Mouse (Mus musculus): ENCODE measurements at regions not wholly inside any gene's neighbourhood (a gene's known extent, or its start where the extent isn't known, plus 50 kb on each side); places are given as distances from the start of the nearest gene placed in this dataset.
A peak's percentile ranks its signal among the peaks of the same experiment; 100 is the strongest.

DNA sequence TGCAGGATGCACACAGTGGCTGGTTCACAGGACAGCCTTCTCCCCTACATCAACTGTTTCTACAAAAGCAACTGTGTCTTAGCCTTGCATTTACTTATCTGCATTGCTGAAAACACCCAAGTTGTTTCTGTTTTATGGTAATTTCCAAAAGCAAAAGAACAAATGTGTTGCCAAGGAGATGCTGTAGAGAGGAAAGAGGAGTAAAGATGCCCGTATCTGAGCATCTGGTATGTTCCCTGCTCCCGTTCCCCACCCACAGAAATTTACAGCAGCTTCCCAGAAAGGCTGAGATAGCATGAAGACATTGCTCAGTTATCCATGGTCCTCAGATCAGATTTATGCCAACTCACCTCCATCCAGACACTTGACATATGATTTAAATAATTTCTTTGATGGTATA lies 104.5 kb upstream of the Npy2r start:
- Histone ChIP-seq H3K36me3 (ENCODE audit: control insufficient read depth, insufficient read depth) (no peaks in the 10 kb centered on the region), H3K4me1 (ENCODE audit: control insufficient read depth, insufficient read depth, low read length) (no peaks in the 10 kb centered on the region), H3K4me2 (ENCODE audit: low read depth, low read length) (no peak overlapping the region), H3K9me3 (replicated peaks; ENCODE audit: control insufficient read depth, low read length) (no peaks in the 10 kb centered on the region), H3K27me3 (ENCODE audit: control insufficient read depth, insufficient read depth, low read length) (no peaks in the 10 kb centered on the region), H3K9ac (ENCODE audit: low read length) (no peak overlapping the region), H3K4me3 (ENCODE audit: low read length) (no peak overlapping the region), H3K27ac (ENCODE audit: low read length) (no peak overlapping the region)
- no peak for ATAC-seq (replicated peaks; ENCODE audit: extremely low read depth, insufficient read depth, low FRiP score)
- 62% methylated on average over 2 of the region's 2 CpGs for WGBS

DNA sequence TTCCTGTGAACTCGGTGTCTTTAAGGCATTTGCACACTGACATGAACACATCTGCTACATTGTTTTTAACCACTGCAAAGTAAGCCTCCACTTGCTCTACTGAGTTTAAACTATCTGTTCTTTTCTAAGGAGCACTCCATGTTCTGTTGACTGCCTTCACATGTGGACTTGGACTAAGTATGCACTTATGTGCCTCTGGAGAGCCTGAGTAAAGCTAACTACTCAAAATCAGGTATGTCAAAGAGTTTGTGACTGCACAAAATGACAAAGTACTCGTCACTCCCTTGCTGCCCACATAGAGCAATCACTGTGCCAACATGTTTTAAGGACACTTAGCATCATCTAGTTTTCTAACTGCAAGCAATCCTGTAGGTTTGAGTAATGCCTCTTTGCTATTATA lies 92.2 kb upstream of the Npy2r start:
- ATAC-seq (replicated peaks; ENCODE audit: extremely low read depth, insufficient read depth, low FRiP score) = no peak
- H3K36me3 ChIP-seq (ENCODE audit: control insufficient read depth, insufficient read depth) = no peaks in the 10 kb centered on the region
- whole genome bisulfite sequencing = 77% methylated on average over 2 of the region's 2 CpGs

DNA sequence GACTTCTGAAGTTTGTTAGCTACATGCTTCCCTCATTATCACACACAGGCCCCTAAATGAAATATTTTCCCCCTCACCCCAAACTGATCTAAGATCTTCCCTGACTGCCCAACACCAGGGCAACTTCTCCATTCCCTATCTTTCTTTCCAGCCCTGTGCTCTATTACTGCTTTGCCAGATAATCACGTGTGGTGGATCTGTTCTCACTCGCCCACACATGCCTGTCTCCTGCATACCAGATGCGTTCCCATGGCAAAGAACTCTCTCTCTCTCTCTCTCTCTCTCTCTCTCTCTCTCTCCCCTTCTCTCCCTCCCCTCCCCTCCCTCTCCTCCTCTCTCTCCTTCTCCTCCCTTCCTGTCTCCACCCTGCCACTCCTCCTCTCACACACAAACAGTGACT lies 88.8 kb upstream of the Npy2r start:
- no peaks in the 10 kb centered on the region for H3K27me3 ChIP-seq (ENCODE audit: control insufficient read depth, insufficient read depth, low read length)
- ATAC-seq (replicated peaks; ENCODE audit: extremely low read depth, insufficient read depth, low FRiP score) = peak; percentile 85
- no peak overlapping the region for H3K9ac ChIP-seq (ENCODE audit: low read length)
- H3K27ac ChIP-seq (ENCODE audit: low read length) = no peak overlapping the region
- WGBS = 6% methylated on average over 3 of the region's 3 CpGs
- H3K4me1 ChIP-seq (ENCODE audit: control insufficient read depth, insufficient read depth, low read length) = no peaks in the 10 kb centered on the region; the same call in 1 of the 2 replicates
- H3K9me3 ChIP-seq (replicated peaks; ENCODE audit: control insufficient read depth, low read length) = no peaks in the 10 kb centered on the region
- no peaks in the 10 kb centered on the region for H3K36me3 ChIP-seq (ENCODE audit: control insufficient read depth, insufficient read depth)
- H3K4me2 ChIP-seq (ENCODE audit: low read depth, low read length) = no peak overlapping the region
- H3K4me3 ChIP-seq (ENCODE audit: low read length) = no peak overlapping the region

More for the DNA sequence above, 92.2 kb upstream of the Npy2r start:
- no peak overlapping the region for H3K9ac ChIP-seq (ENCODE audit: low read length)
- no peaks in the 10 kb centered on the region for H3K9me3 ChIP-seq (replicated peaks; ENCODE audit: control insufficient read depth, low read length)
- H3K27ac ChIP-seq (ENCODE audit: low read length) = no peak overlapping the region
- H3K27me3 ChIP-seq (ENCODE audit: control insufficient read depth, insufficient read depth, low read length) = no peaks in the 10 kb centered on the region
- H3K4me1 ChIP-seq (ENCODE audit: control insufficient read depth, insufficient read depth, low read length) = no peaks in the 10 kb centered on the region; the same call in 1 of the 2 replicates
- H3K4me3 ChIP-seq (ENCODE audit: low read length) = no peak overlapping the region
- H3K4me2 ChIP-seq (ENCODE audit: low read depth, low read length) = no peak overlapping the region

DNA sequence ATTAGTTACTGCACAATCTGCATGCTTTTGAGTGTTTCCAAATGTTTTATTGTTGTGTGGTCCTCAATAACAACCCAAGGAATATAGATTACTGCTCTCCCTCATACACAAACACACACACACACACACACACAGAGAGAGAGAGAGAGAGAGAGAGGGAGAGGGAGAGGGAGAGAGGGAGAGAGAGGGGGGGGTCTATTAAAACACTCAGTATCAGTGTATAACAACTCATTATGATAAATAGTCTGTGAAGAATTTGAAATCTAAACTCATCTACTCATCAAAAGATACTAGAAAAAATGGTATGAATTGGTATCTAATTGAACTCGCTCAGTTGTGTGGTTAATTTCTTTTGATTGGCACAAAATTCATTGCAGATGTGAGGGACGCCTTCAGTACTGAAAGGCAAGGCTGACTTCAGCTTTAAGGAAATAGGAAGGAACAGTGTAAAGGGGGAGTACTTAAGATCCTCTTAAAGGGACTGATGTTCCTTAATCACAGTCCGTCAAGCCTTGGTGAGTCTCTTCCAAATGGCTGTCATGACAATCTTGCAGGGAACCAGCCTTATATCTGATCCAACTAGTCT lies 72.6 kb upstream of the Npy2r start:
- H3K4me3 ChIP-seq (ENCODE audit: low read length) = no peak overlapping the region
- no peaks in the 10 kb centered on the region for H3K27me3 ChIP-seq (ENCODE audit: control insufficient read depth, insufficient read depth, low read length)
- H3K4me1 ChIP-seq (ENCODE audit: control insufficient read depth, insufficient read depth, low read length) = no peaks in the 10 kb centered on the region
- no peak for ATAC-seq (replicated peaks; ENCODE audit: extremely low read depth, insufficient read depth, low FRiP score)
- no peak overlapping the region for H3K9ac ChIP-seq (ENCODE audit: low read length)
- no peak overlapping the region for H3K4me2 ChIP-seq (ENCODE audit: low read depth, low read length)
- H3K27ac ChIP-seq (ENCODE audit: low read length) = no peak overlapping the region
- H3K36me3 ChIP-seq (ENCODE audit: control insufficient read depth, insufficient read depth) = no peaks in the 10 kb centered on the region
- WGBS = 70% methylated on average over 3 of the region's 3 CpGs
- no peaks in the 10 kb centered on the region for H3K9me3 ChIP-seq (replicated peaks; ENCODE audit: control insufficient read depth, low read length)

DNA sequence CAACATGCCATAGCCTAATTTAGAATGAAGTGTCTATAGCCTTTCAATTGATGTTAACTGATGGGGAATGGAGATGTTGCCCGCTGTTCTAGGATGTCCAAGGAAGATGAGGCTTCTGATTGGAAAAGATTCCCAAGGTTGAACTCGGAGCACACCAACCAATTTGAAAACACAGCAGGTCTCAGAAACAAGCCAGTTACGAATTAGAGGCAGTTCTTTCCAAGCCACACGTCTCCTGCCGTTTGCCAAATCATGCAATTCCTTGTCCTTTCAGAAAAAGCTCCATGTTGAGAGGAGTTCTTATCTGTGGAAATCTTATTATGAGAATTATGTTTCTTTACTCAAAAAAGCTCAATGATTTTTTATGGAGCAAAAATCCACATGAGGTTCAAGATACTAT lies 71.5 kb upstream of the Npy2r start:
- Histone ChIP-seq H3K9ac (ENCODE audit: low read length) (no peak overlapping the region), H3K4me1 (ENCODE audit: control insufficient read depth, insufficient read depth, low read length) (no peaks in the 10 kb centered on the region), H3K36me3 (ENCODE audit: control insufficient read depth, insufficient read depth) (no peaks in the 10 kb centered on the region), H3K4me3 (ENCODE audit: low read length) (no peak overlapping the region), H3K27ac (ENCODE audit: low read length) (no peak overlapping the region), H3K27me3 (ENCODE audit: control insufficient read depth, insufficient read depth, low read length) (no peaks in the 10 kb centered on the region), H3K9me3 (replicated peaks; ENCODE audit: control insufficient read depth, low read length) (no peaks in the 10 kb centered on the region), H3K4me2 (ENCODE audit: low read depth, low read length) (no peak overlapping the region)
- no peak for ATAC-seq (replicated peaks; ENCODE audit: extremely low read depth, insufficient read depth, low FRiP score)
- WGBS = 81% methylated on average over 5 of the region's 5 CpGs

DNA sequence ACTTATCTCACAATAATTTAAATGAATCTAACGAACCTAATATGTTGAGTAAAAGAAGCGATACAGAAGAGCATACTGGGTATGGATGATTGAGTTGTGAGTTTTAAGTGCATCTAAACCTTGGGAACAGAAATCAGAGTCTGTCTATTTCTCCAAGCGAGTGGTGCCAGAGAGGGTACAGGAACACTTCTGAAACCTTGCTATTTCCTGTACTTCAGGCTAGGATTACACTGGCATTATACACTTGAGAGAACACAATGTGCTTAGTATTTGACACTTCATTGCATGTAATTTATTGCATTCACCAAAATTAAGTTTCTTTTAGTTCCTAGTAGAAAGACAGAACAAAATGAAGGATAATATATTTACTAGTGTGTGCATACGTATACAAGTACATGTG lies 54.0 kb upstream of the Npy2r start:
- no peak overlapping the region for H3K4me3 ChIP-seq (ENCODE audit: low read length)
- no peak overlapping the region for H3K27ac ChIP-seq (ENCODE audit: low read length)
- 82% methylated on average over 4 of the region's 4 CpGs for WGBS
- ATAC-seq (replicated peaks; ENCODE audit: extremely low read depth, insufficient read depth, low FRiP score) = no peak
- no peak overlapping the region for H3K4me2 ChIP-seq (ENCODE audit: low read depth, low read length)
- H3K4me1 ChIP-seq (ENCODE audit: control insufficient read depth, insufficient read depth, low read length) = no peaks in the 10 kb centered on the region
- H3K36me3 ChIP-seq (ENCODE audit: control insufficient read depth, insufficient read depth) = no peaks in the 10 kb centered on the region
- no peaks in the 10 kb centered on the region for H3K9me3 ChIP-seq (replicated peaks; ENCODE audit: control insufficient read depth, low read length)
- no peaks in the 10 kb centered on the region for H3K27me3 ChIP-seq (ENCODE audit: control insufficient read depth, insufficient read depth, low read length)
- H3K9ac ChIP-seq (ENCODE audit: low read length) = no peak overlapping the region

DNA sequence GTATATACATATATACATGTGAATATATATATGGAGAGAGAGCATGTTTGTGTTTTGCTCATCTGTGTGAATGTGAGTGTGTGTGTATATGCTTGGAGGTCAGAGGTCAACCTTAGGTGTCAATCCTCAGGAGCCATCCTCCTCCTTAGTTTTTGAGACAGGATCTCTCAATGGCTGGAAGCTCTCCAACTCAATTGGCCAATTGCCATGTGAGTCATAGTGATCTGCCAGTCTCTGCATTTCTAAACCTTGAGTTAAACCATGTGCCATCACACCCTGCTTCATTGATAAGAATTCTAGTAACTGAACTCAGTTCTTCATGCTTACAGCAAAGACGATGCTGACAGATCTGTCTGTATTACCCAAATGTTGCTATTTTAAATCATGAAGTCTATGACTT lies 50.8 kb upstream of the Npy2r start:
- H3K4me2 ChIP-seq (ENCODE audit: low read depth, low read length) = no peak overlapping the region
- no peak overlapping the region for H3K9ac ChIP-seq (ENCODE audit: low read length)
- H3K4me3 ChIP-seq (ENCODE audit: low read length) = no peak overlapping the region
- H3K27me3 ChIP-seq (ENCODE audit: control insufficient read depth, insufficient read depth, low read length) = no peaks in the 10 kb centered on the region
- H3K4me1 ChIP-seq (ENCODE audit: control insufficient read depth, insufficient read depth, low read length) = no peaks in the 10 kb centered on the region
- no peak overlapping the region for H3K27ac ChIP-seq (ENCODE audit: low read length)
- no peaks in the 10 kb centered on the region for H3K36me3 ChIP-seq (ENCODE audit: control insufficient read depth, insufficient read depth)
- no peaks in the 10 kb centered on the region for H3K9me3 ChIP-seq (replicated peaks; ENCODE audit: control insufficient read depth, low read length)
- WGBS = 38% methylated on average over 1 of the region's 1 CpGs
- no peak for ATAC-seq (replicated peaks; ENCODE audit: extremely low read depth, insufficient read depth, low FRiP score)

All from heart, embryonic 16.5 days (tissue).